Mouse (Mus musculus): ENCODE data around the gene Pet117. TPM values are rescaled to one million over a fixed set of nuclear protein-coding genes. Genes with fewer than 3 reads are reported as not detected.

The Pet117 gene
- polyA plus RNA-seq (2015; fragmentation: Nextera tagmentation; extraction: Ambion mirVana), result 0.79 and 2.2 TPM in 2 replicates

GRCm38 (mm10) chr2:144368400-144369019, at the start of gene Pet117, which contains the start of gene Kat14:
TSS of gene Pet117 (plus strand) at chr2:144368996.
TSS of gene Kat14 (plus strand) at chr2:144368983.
- Histone ChIP-seq H3K9me3 (replicated peaks) (no peaks in the 10 kb centered on the region), H3K4me2 (replicated peaks) (peak within 1 kb of the TSS; percentile 62), H3K27ac (replicated peaks) (peak within 1 kb of the TSS; percentile 95), H3K27me3 (no peaks in the 10 kb centered on the region), H3K9ac (peak within 1 kb of the TSS; percentile 87), H3K36me3 (peaks cover 5% of the 10 kb centered on the region), H3K4me3 (replicated peaks) (peak within 1 kb of the TSS; percentile 97), H3K4me1 (peaks cover 19% of the 10 kb centered on the region)
- peak; percentile 92 for ATAC-seq (ENCODE audit: insufficient number of reproducible peaks, low FRiP score, low TSS enrichment, low read depth)
- WGBS, result 6% methylated on average over 38 of the region's 38 CpGs

GRCm38 (mm10) chr2:144324218-144324617, 44.6 kb upstream of the Pet117 start:
- Histone ChIP-seq H3K4me2 (replicated peaks) (no peak overlapping the region), H3K27ac (replicated peaks) (no peak overlapping the region), H3K4me1 (no peaks in the 10 kb centered on the region), H3K4me3 (replicated peaks) (no peak overlapping the region), H3K9ac (no peak overlapping the region), H3K27me3 (peaks cover 13% of the 10 kb centered on the region), H3K36me3 (no peaks in the 10 kb centered on the region), H3K9me3 (replicated peaks) (no peaks in the 10 kb centered on the region)
- no peak for ATAC-seq (ENCODE audit: insufficient number of reproducible peaks, low FRiP score, low TSS enrichment, low read depth)
- WGBS, result 56% methylated on average over 3 of the region's 3 CpGs

GRCm38 (mm10) chr2:144329451-144329850, 39.3 kb upstream of the Pet117 start:
- ATAC-seq (ENCODE audit: insufficient number of reproducible peaks, low FRiP score, low TSS enrichment, low read depth), result no peak
- peak overlapping the region; percentile 58; the same call in 1 of the 2 replicates for H3K4me3 ChIP-seq (replicated peaks)
- 3% methylated on average over 10 of the region's 10 CpGs for whole genome bisulfite sequencing
- peak overlapping the region; percentile 99; the same call in 1 of the 2 replicates for H3K4me2 ChIP-seq (replicated peaks)
- H3K9me3 ChIP-seq (replicated peaks), result no peaks in the 10 kb centered on the region
- H3K9ac ChIP-seq, result no peak overlapping the region
- H3K36me3 ChIP-seq, result no peaks in the 10 kb centered on the region
- H3K27me3 ChIP-seq, result peaks cover 54% of the 10 kb centered on the region
- no peak overlapping the region for H3K27ac ChIP-seq (replicated peaks)
- H3K4me1 ChIP-seq, result peaks cover 37% of the 10 kb centered on the region

GRCm38 (mm10) chr2:144329937-144330336, 38.9 kb upstream of the Pet117 start:
- H3K27ac ChIP-seq (replicated peaks), result no peak overlapping the region
- H3K4me3 ChIP-seq (replicated peaks), result peak overlapping the region; percentile 58
- ATAC-seq (ENCODE audit: insufficient number of reproducible peaks, low FRiP score, low TSS enrichment, low read depth), result no peak
- no peaks in the 10 kb centered on the region for H3K36me3 ChIP-seq
- no peaks in the 10 kb centered on the region for H3K9me3 ChIP-seq (replicated peaks)
- H3K4me2 ChIP-seq (replicated peaks), result peak overlapping the region; percentile 99; the same call in 1 of the 2 replicates
- H3K4me1 ChIP-seq, result peaks cover 37% of the 10 kb centered on the region
- whole genome bisulfite sequencing, result 4% methylated on average over 10 of the region's 10 CpGs
- H3K9ac ChIP-seq, result no peak overlapping the region
- peaks cover 59% of the 10 kb centered on the region for H3K27me3 ChIP-seq

GRCm38 (mm10) chr2:144330352-144330959, 38.3 kb upstream of the Pet117 start:
- no peaks in the 10 kb centered on the region for H3K9me3 ChIP-seq (replicated peaks)
- peak overlapping the region; percentile 99 for H3K4me2 ChIP-seq (replicated peaks)
- WGBS, result 1% methylated on average over 40 of the region's 41 CpGs
- H3K27me3 ChIP-seq, result peaks cover 64% of the 10 kb centered on the region
- H3K4me1 ChIP-seq, result peaks cover 37% of the 10 kb centered on the region
- peak; percentile 24; the same call in 1 of the 2 replicates for ATAC-seq (ENCODE audit: insufficient number of reproducible peaks, low FRiP score, low TSS enrichment, low read depth)
- no peak overlapping the region for H3K27ac ChIP-seq (replicated peaks)
- H3K9ac ChIP-seq, result peak overlapping the region; percentile 35
- no peaks in the 10 kb centered on the region for H3K36me3 ChIP-seq
- peak overlapping the region; percentile 58 for H3K4me3 ChIP-seq (replicated peaks)

DNA sequence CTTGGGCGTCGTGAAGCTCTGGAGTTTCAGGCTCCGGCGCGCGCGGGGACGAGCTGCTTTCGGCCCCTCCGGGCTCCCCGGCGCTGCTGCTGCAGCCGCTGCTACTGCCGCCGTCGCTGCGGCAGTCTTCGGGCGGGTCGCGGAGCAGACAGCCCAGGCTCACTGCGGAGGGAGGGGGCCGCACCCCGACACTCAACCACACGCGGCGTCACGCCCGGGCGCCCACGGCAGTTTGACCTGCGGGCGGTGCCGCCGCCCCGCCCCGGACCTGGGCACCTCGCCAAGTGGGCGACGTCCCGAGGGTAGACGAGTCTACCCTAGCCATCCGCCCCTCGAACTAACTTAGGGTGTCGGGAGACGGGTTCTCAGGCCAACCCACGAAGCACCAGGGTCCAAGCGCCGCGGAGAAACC, 37.8 kb upstream of the Pet117 start:
- H3K9ac ChIP-seq, result peak overlapping the region; percentile 35
- H3K27ac ChIP-seq (replicated peaks), result 0 out of 2 replicates have a peak overlapping the region, but pooled peaks have one; percentile 11
- H3K4me2 ChIP-seq (replicated peaks), result peak overlapping the region; percentile 99
- under 1% methylated on average over 43 of the region's 50 CpGs for WGBS
- peak overlapping the region; percentile 58 for H3K4me3 ChIP-seq (replicated peaks)
- no peaks in the 10 kb centered on the region for H3K36me3 ChIP-seq
- peaks cover 64% of the 10 kb centered on the region for H3K27me3 ChIP-seq
- H3K9me3 ChIP-seq (replicated peaks), result no peaks in the 10 kb centered on the region
- no peak for ATAC-seq (ENCODE audit: insufficient number of reproducible peaks, low FRiP score, low TSS enrichment, low read depth)
- H3K4me1 ChIP-seq, result peaks cover 37% of the 10 kb centered on the region

DNA sequence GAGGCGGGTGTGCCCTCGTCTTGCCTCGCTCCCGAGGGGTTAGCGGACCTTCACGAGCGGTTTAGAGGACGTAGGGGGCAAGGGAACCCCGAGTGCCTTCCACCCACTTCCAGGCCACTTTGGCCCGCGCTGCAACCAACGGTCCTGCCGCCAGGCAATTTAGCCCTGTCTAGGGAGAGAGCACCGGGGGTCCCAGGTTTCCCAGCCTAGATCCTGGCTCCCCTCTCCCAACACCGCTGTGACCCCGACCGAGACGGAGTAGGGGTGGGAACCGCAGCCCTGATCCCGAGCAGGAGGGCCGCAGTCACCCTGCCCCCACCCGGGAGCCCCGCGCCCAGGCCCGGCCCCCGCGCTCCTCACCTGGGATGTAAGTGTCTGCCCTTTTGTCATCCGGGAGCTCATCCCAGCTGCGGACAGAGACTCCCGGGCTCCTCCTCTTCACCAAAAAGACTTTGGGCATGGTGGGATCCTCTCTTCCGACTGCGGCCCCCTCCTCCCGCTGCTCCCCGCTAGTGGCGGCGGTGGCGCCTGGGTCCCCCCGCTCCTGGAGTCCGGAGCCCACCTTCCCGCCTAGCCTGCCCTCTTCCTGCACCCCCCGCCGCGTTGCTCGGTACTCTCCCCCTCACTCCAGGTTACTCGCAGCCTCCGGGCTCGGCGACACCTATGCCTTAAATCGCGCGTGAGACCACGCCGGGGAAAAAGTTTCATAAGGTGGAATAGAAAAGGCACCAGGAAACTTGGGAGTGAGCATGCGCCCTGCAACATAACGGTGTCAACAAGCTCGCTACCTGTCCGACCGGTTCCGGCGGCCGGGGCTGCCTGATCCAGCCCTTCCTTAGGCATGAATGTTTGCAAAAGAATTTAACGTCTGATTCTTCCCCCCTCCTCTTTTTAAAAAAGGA, 37.1 kb upstream of the Pet117 start, which contains the start of gene Ovol2:
Gene Ovol2 (minus strand): TSS at position 746 of the 902 bp plus-strand sequence.
- Histone ChIP-seq H3K4me2 (replicated peaks) (peak within 1 kb of the TSS; percentile 99), H3K36me3 (no peaks in the 10 kb centered on the region), H3K4me3 (replicated peaks) (peak within 1 kb of the TSS; percentile 58), H3K9ac (peak within 1 kb of the TSS; percentile 35), H3K27ac (replicated peaks) (peak within 1 kb of the TSS; percentile 53; the same call in 1 of the 2 replicates), H3K27me3 (peaks cover 64% of the 10 kb centered on the region), H3K9me3 (replicated peaks) (no peaks in the 10 kb centered on the region), H3K4me1 (peaks cover 37% of the 10 kb centered on the region)
- ATAC-seq (ENCODE audit: insufficient number of reproducible peaks, low FRiP score, low TSS enrichment, low read depth), result peak; percentile 61; the same call in 1 of the 2 replicates
- WGBS, result under 1% methylated on average over 62 of the region's 62 CpGs

DNA sequence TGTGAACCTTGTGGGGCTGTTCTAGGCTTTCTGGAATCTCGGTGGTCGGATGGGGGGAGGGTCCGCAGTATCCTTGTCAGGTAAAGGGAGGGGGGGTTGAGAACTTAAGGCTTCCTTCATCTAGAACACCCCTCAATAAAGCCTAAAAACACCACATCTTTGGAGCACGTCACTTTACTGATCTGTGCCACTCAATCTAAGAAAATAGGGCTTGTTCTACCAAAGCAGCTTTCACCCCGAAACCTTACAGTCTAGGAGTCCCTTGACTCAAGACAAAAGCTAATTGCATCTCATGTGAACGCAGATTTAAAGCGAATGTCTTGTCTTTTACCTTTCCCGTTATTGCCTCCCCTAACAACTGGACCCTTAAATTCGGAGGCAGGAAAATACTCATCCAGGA, 36.3 kb upstream of the Pet117 start:
- no peak overlapping the region for H3K27ac ChIP-seq (replicated peaks)
- H3K4me2 ChIP-seq (replicated peaks), result peak overlapping the region; percentile 99
- WGBS, result 3% methylated on average over 9 of the region's 9 CpGs
- ATAC-seq (ENCODE audit: insufficient number of reproducible peaks, low FRiP score, low TSS enrichment, low read depth), result no peak
- H3K9me3 ChIP-seq (replicated peaks), result no peaks in the 10 kb centered on the region
- H3K9ac ChIP-seq, result no peak overlapping the region
- peak overlapping the region; percentile 58 for H3K4me3 ChIP-seq (replicated peaks)
- H3K36me3 ChIP-seq, result no peaks in the 10 kb centered on the region
- peaks cover 62% of the 10 kb centered on the region for H3K27me3 ChIP-seq
- peaks cover 37% of the 10 kb centered on the region for H3K4me1 ChIP-seq

GRCm38 (mm10) chr2:144333138-144333842, 35.5 kb upstream of the Pet117 start:
- H3K9ac ChIP-seq, result no peak overlapping the region
- ATAC-seq (ENCODE audit: insufficient number of reproducible peaks, low FRiP score, low TSS enrichment, low read depth), result no peak
- peak overlapping the region; percentile 58 for H3K4me3 ChIP-seq (replicated peaks)
- H3K4me2 ChIP-seq (replicated peaks), result peak overlapping the region; percentile 99
- H3K27ac ChIP-seq (replicated peaks), result no peak overlapping the region
- WGBS, result 7% methylated on average over 28 of the region's 28 CpGs
- peaks cover 58% of the 10 kb centered on the region for H3K27me3 ChIP-seq
- H3K36me3 ChIP-seq, result no peaks in the 10 kb centered on the region
- peaks cover 37% of the 10 kb centered on the region for H3K4me1 ChIP-seq
- H3K9me3 ChIP-seq (replicated peaks), result no peaks in the 10 kb centered on the region

GRCm38 (mm10) chr2:144337230-144337629, 31.6 kb upstream of the Pet117 start:
- Histone ChIP-seq H3K4me1 (peaks cover 12% of the 10 kb centered on the region), H3K4me2 (replicated peaks) (no peak overlapping the region), H3K9ac (no peak overlapping the region), H3K4me3 (replicated peaks) (no peak overlapping the region), H3K36me3 (no peaks in the 10 kb centered on the region), H3K9me3 (replicated peaks) (no peaks in the 10 kb centered on the region), H3K27me3 (peaks cover 26% of the 10 kb centered on the region), H3K27ac (replicated peaks) (no peak overlapping the region)
- ATAC-seq (ENCODE audit: insufficient number of reproducible peaks, low FRiP score, low TSS enrichment, low read depth), result no peak
- 46% methylated on average over 3 of the region's 3 CpGs for WGBS

Measured in embryonic facial prominence, embryonic 15.5 days (tissue).